Mouse (Mus musculus): Measurements from ENCODE around the gene Scn10a.

The Scn10a gene

DNA sequence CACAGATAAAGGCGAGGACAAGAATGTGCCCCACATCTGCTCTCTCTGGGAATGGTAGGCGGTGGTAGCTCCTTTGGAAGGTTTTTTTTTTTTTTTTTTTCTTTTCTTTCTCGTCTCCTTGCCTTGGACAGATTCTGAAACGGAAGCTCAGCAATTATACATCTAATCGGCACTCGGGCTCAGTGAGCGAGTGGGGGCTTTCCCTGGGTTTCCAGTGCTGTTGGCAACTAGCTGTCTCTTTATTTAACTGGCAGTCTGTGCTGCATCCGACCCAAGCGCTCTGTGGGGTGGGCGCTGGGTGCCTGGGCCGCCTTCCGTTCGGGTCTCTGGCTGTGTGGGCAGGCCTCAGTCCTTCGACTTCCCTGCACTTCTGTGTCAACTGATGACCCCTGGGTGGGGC lies 146.1 kb downstream of the Scn10a start:
- DNase-seq = no peak

DNA sequence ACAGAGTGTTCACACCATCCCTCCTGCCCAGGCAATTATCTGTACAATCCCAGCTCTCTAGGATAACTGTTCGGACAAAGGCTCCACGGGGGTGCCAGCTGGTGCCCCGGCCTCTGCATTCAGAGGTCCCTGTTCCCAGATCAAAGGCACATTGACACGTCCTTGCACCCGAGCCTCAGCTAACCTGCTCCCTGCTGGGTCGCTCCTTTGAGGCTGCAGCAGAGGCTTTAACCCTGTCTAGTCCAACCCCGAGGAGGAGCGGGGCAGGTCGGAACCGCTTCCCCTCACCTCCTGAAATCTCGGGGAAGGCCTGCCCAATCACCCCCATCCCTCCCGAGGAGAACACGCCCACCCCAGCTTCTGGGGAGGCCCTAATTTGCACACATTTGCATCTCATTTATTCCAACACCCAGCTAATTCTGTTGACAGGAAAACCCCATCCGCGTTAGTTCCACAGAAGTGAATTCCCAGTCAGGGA lies 147.7 kb downstream of the Scn10a start:
- DNase-seq = no peak

DNA sequence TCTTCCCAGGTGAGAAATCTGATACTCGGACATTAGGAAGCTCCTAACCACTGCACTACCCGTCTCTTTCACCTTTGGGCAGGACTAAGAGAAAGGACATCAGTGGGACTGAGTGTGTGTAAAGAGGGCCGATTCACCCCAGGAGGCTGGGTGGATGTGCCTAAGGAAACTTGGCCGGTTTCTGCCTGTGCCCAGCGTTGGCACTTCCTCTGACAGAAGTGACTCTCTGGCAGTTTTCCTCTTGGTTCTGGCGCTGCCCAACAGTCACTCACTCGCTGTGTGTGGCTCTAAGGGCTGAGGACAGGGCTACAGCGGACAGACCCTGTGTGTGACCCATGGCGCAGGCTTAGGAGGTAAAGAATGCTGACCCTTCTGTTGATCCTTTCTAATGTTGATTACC lies 148.5 kb downstream of the Scn10a start:
- DNase-seq = no peak

DNA sequence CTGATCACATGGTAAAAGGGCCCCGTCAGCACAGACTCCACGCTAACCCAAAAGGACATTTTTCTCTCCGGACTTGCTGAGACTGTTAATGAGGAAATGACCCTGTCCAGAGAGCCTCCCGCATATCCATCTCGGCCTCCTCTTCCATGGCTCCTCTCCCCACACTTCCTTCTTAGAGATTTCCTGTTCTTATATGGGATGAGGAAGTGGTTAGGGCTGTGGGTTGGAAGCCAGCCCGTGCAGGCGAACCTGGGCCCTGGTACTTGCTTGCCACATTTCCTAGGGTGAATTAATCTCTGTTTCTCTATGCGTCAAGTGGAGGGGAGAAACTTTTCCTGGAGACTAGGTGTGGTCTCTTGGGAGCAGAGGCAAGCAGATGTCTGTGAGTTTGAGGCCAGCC lies 150.4 kb downstream of the Scn10a start:
- no peak for DNase-seq

DNA sequence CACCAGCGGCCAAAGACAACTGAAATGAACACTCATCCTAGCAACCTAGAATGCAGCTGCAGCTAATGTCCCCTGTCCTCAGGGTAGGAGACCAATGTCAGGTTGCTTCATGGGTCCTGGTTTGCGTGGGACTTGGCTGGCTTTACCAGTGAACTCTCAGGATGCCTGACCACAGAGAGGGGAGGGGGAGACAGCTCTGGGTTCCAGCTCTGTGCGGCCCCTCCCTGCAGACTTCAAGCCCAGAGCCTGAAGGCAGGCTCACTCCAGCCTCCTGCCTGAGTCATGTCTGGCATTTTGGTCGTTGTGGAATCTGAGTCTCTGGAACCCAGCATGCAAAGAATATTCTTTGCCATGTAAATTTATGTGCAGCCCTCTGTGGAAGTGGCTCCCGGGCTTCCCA lies 151.3 kb downstream of the Scn10a start:
- no peak for DNase-seq

DNA sequence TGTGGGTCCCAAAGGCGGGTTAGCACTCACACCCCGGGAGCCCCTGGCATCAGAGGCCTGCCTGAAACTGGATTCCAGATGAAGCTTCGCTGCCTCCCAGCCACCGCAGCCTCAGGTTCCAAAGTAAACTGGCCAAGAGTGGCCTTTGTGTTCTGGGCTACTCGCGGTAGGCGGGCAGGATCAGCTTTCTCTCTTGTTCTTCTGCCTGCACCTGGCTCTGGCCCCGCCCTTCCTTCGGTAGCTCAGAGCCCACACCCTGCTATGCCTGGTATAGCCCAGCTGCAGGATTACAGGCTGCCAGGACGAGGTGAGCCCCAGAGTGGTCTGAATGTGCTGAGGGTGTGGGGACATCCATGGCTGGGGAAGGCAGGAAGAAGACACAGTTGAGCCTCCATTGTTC lies 152.9 kb downstream of the Scn10a start:
- no peak for DNase-seq

DNA sequence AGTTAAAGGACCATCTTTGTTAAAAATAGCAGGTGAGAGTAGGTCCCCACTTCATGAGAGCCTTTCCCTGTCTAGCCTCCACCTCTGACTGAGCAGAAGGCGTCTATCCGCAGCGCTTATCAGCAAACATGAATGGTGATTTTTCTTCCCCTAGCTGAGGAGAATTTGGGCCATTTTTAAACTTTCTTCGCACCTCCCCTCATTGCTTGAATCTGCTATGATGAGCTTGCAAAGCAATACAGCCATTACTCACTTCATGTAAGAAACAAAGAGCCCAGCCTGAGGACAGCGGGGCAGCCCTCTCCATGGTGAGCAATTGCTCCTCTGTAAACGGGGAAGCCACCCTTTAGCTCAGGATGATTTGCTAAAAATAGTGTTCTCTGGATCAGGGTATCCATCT lies 154.3 kb downstream of the Scn10a start:
- DNase-seq = no peak

DNA sequence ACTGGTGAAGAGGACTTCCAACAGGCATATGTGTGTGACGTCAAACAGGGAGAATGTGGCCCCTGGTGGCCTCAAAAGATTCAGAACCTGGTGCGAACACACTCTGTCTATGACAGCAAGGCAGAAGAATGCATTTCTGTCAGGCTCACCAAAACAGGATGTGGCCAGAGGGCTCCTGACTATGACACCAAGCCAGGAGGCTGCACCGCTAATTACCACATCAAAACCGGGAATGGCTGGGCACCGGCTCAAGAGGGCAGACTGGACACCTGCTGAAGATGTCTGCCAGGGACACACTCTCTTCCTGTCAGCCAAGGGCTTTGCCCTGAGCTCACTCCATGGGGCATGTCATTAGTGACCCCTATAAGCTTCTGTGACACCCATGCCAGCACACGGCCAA lies 155.5 kb downstream of the Scn10a start:
- no peak for DNase-seq

DNA sequence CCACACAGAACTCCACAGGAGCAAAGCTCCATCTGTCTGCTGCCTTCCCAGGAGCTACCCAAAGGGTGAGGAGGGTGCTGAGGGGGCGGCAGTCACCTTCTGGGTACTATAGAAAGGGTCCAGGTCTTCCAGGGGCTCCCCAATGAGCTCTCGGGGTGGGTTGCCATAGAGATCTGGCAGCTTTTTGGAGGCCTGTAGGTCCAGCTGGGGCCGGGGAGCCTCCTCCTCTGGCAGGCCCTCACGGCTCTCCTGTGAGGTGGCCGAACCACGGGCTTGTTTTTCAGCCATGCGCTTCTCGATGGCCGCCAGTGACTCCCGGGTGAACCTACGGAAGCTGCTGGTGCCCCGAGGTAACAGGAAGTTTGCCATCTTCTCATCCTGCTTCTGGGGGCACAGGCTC lies 156.9 kb downstream of the Scn10a start:
- DNase-seq = no peak

DNA sequence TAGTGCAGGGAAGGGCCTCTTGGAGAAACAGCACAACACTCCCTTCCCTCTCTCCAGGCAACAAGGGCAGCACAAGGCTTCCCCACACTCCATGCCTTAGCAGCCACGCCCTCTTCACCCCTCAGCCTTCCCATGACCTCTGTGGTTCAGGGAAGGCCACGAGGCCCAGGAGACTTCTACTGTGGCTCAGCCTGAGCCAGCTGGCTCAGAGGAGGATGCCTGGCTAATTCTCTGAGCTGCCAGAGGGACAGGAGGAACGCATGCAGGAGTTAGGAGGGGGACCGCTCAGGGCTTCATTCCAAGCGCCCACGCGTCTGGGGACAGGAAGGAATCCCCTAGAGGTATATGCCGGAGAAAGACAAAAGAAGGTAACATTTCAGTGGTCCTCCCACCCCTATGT lies 157.4 kb downstream of the Scn10a start:
- no peak for DNase-seq

DNA sequence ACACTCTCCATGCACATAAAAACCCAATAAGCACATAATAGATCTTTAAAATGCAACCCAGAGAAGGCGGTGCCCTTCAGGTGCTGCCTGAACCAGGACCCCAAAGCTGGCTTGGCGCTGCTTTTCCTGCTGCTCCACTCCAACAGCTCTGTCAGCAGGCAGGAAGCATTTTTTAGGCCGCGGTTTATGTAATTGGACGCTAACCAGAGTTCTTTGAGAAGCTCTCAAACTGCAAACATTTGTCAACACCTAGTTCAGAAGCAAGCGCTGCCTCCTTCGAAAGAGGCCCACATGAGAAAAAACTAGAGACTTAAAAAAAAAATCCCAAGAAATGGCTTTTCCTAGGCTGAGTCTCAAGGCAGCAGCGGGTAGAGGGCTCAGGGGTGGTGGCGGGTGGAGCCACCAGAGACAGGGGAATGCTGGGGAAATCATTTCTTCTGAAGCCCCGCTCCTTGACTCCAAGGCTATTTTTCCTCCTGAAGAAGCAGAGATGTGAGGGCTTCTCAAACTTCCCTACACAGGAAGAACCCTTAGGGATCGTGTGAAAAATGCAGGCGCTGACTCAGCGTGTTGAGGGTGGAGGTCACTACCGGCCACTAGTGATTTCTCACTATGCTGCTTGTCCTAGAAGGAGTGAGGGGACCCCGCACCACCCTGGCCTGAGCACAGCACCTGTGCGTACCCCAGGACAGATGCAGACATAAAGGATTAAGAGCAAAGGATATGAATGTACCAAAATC lies 159.4 kb downstream of the Scn10a start:
- peak; percentile 16 for DNase-seq

All from lung, postnatal 14 days (tissue).